Mouse (Mus musculus): Measurements from ENCODE around the gene Pak1ip1. TPM values are rescaled to one million over a fixed set of nuclear protein-coding genes. Genes with fewer than 3 reads are reported as not detected.

The Pak1ip1 gene
- 58.7 and 89.6 TPM in 2 replicates for polyA plus RNA-seq (2015; fragmentation: Nextera tagmentation; extraction: Ambion mirVana)

GRCm38 (mm10) chr13:41000926-41001639 lies at the start of gene Pak1ip1:
Pak1ip1 (plus strand) TSS chr13:41001023.

GRCm38 (mm10) chr13:41015829-41016634 lies 15.2 kb downstream of the Pak1ip1 start, which contains the start of gene Tmem14c:
Tmem14c (plus strand) TSS chr13:41016292.

Other genes starting within 250 kb of the Pak1ip1 start
- gene Gcnt2, start 141.3 kb upstream of the Pak1ip1 start, polyA plus RNA-seq (2015; fragmentation: Nextera tagmentation; extraction: Ambion mirVana) = 4.2 and 7.3 TPM in 2 replicates
- gene Tmem14c, start 15.3 kb downstream of the Pak1ip1 start, polyA plus RNA-seq (2015; fragmentation: Nextera tagmentation; extraction: Ambion mirVana) = 204 and 297 TPM in 2 replicates
- gene Mak, start 78.7 kb downstream of the Pak1ip1 start, polyA plus RNA-seq (2015; fragmentation: Nextera tagmentation; extraction: Ambion mirVana) = 0.11 and 0.13 TPM in 2 replicates
- not detected in 2 replicates for gene Gcm2, start 110.0 kb downstream of the Pak1ip1 start, polyA plus RNA-seq (2015; fragmentation: Nextera tagmentation; extraction: Ambion mirVana)
- not detected in 2 replicates for gene Sycp2l, start 113.3 kb downstream of the Pak1ip1 start, polyA plus RNA-seq (2015; fragmentation: Nextera tagmentation; extraction: Ambion mirVana)
- 9.1 and 11.5 TPM in 2 replicates for gene Elovl2, start 219.4 kb downstream of the Pak1ip1 start, polyA plus RNA-seq (2015; fragmentation: Nextera tagmentation; extraction: Ambion mirVana)
- 10.5 and 12.9 TPM in 2 replicates for gene Smim13, start 248.8 kb downstream of the Pak1ip1 start, polyA plus RNA-seq (2015; fragmentation: Nextera tagmentation; extraction: Ambion mirVana)